Mouse (Mus musculus): ENCODE measurements around the gene Map2k5.

Map2k5 gene

GRCm38 (mm10) chr9:63129641-63130041 is 248.1 kb downstream of the Map2k5 start:
- DNase-seq (ENCODE audit: low read depth, low spot score): no peak

GRCm38 (mm10) chr9:63124512-63124911 is 253.2 kb downstream of the Map2k5 start:
- DNase-seq (ENCODE audit: low read depth, low spot score): no peak

GRCm38 (mm10) chr9:63123451-63124438 is 254.0 kb downstream of the Map2k5 start:
- peak; percentile 94 for DNase-seq (ENCODE audit: low read depth, low spot score)

GRCm38 (mm10) chr9:63122161-63122833 is 255.4 kb downstream of the Map2k5 start:
- DNase-seq (ENCODE audit: low read depth, low spot score): no peak

- DNase-seq (ENCODE audit: low read depth, low spot score): no peak
Observed at GRCm38 (mm10) chr9:63118385-63118784, 259.3 kb downstream of the Map2k5 start.

Data from CD4-positive, CD25-positive, alpha-beta regulatory T cell, adult 2 months (primary cell).